Mouse (Mus musculus) midbrain, postnatal 0 days (tissue): Measurements from ENCODE around the gene Rbm20. TPM values are rescaled to one million over a fixed set of nuclear protein-coding genes. Genes with fewer than 3 reads are reported as not detected.

Source experiments
- ATAC-seq: fragments of 200-750 bp; cut with Nextera tagmentation; 2 replicates; pipeline ENCODE4 v1.8.0; 2017; ENCODE audit warnings: moderate number of reproducible peaks, mild to moderate bottlenecking, moderate TSS enrichment, moderate library complexity; ENCODE audit not compliant: low FRiP score
- DNase-seq: peaks from one replicate; pipeline ENCODE4 v3.0.0-alpha.2; 2015; ENCODE audit warnings: low spot score
- H3K27ac ChIP-seq: fragments of 300-500 bp; sonication (generic); 2 replicates; pipeline ENCODE4 v1.5.1; 2014; ENCODE audit warnings: low read depth, mild to moderate bottlenecking, low read length, mixed read lengths
- H3K27me3 ChIP-seq: fragments of 300-500 bp; sonication (generic); 2 replicates; pipeline ENCODE4 v1.6.1; 2014; ENCODE audit warnings: low read length, control low read depth, mixed read lengths; ENCODE audit not compliant: insufficient read depth
- H3K36me3 ChIP-seq: fragments of 300-500 bp; sonication (generic); 2 replicates; pipeline ENCODE4 v1.6.1; 2014; ENCODE audit warnings: low read length, control low read depth, mixed read lengths; ENCODE audit not compliant: insufficient read depth
- H3K4me1 ChIP-seq: fragments of 300-500 bp; sonication (generic); 2 replicates; pipeline ENCODE4 v1.6.1; 2014; ENCODE audit warnings: mild to moderate bottlenecking, control low read depth, antibody characterized with exemption, low read length, mixed read lengths; ENCODE audit not compliant: insufficient read depth
- H3K4me2 ChIP-seq: fragments of 300-500 bp; sonication (generic); 2 replicates; pipeline ENCODE4 v1.6.1; 2014; ENCODE audit warnings: low read depth, mild to moderate bottlenecking, low read length, mixed read lengths; ENCODE audit not compliant: poor library complexity, severe bottlenecking
- H3K4me3 ChIP-seq: fragments of 300-500 bp; sonication (generic); 2 replicates; pipeline ENCODE4 v1.5.1; 2014; ENCODE audit warnings: low read depth, mild to moderate bottlenecking, low read length, moderate library complexity
- H3K9ac ChIP-seq: fragments of 300-500 bp; sonication (generic); replicated peaks from 2 replicates; pipeline ENCODE4 v1.6.1; 2014; ENCODE audit warnings: mild to moderate bottlenecking, low read length, moderate library complexity, mixed read lengths; ENCODE audit not compliant: poor library complexity, severe bottlenecking
- H3K9me3 ChIP-seq: fragments of 300-500 bp; sonication (generic); 2 replicates; pipeline ENCODE4 v1.6.1; 2016; ENCODE audit warnings: low read length, control low read depth
- CTCF ChIP-seq: IDR thresholded peaks from 2 replicates; pipeline ENCODE4 v1.5.1; 2016; ENCODE audit warnings: antibody characterized with exemption, mild to moderate bottlenecking
- WGBS: fragments of 180-500 bp; shearing (Covaris S2); extraction: QIAGEN DNeasy Blood & Tissue Kit; methylation state at CpG from one replicate; pipeline ENCODE4 v1.1.7; 2014; 5-methylcytosine and 5-hydroxymethylcytosine counted together
- polyA plus RNA-seq: library from polyadenylated mRNA; unstranded; fragments of >200 nt; fragmentation: Nextera tagmentation; extraction: Ambion mirVana; gene quantifications from 2 replicates; pipeline ENCODE4 v1.2.1, GENCODE M21; 2015
- total RNA-seq: library from RNA; depleted of rRNA; stranded (reverse); fragments of >200 nt; gene quantifications from 2 replicates; pipeline ENCODE4 v1.2.3, GENCODE M21; 2014

Rbm20 gene
- total and polyA plus RNA-seq, 2 experiments from 2014 or later = 0.75 to 2.0 TPM

- no peak overlapping the region for H3K27ac ChIP-seq
- TF ChIP-seq CTCF = no peak
- DNase-seq = no peak
- no peak overlapping the region for H3K9ac ChIP-seq
- no peaks in the 10 kb centered on the region for H3K27me3 ChIP-seq
- no peak overlapping the region for H3K4me2 ChIP-seq
- no peaks in the 10 kb centered on the region for H3K9me3 ChIP-seq
- WGBS = 79% methylated on average over 12 of the region's 12 CpGs
- no peaks in the 10 kb centered on the region for H3K4me1 ChIP-seq
- H3K4me3 ChIP-seq = no peak overlapping the region
- no peak for ATAC-seq
- H3K36me3 ChIP-seq = no peaks in the 10 kb centered on the region
Measured at GRCm38 (mm10) chr19:53894538-53895121, 217.5 kb downstream of the Rbm20 start.

- WGBS = 68% methylated on average over 5 of the region's 5 CpGs
- TF ChIP-seq CTCF = no peak
- H3K4me2 ChIP-seq = no peak overlapping the region
- no peak for ATAC-seq
- no peak overlapping the region for H3K9ac ChIP-seq
- H3K27me3 ChIP-seq = no peaks in the 10 kb centered on the region
- DNase-seq = no peak
- H3K4me3 ChIP-seq = no peak overlapping the region
- peaks cover 5% of the 10 kb centered on the region; the same call in 1 of the 2 replicates for H3K4me1 ChIP-seq
- no peak overlapping the region for H3K27ac ChIP-seq
- no peaks in the 10 kb centered on the region for H3K9me3 ChIP-seq
- H3K36me3 ChIP-seq = no peaks in the 10 kb centered on the region
Measured at GRCm38 (mm10) chr19:53898046-53898445, 220.9 kb downstream of the Rbm20 start.

DNA sequence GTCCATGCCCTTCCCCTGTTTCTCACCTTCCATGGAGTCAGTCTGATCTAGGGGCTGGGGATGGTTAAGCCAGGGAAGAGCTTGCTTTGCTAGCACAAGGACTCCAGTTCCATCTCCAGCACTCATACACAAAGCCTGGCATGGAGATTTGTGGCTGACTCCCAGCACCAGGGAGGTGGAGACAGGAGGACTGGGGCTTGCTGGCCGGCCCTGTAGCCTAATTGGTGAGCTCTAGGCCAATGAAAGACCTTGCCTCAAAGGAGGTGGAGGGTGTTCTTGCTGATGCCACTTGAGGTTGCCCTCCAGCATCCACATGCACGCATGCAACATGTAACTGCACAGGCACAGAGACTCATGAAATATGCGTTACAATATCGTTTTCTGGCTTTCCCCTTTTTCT lies 221.4 kb downstream of the Rbm20 start:
- peaks cover 5% of the 10 kb centered on the region; the same call in 1 of the 2 replicates for H3K4me1 ChIP-seq
- no peak overlapping the region for H3K4me2 ChIP-seq
- WGBS = 77% methylated on average over 4 of the region's 4 CpGs
- H3K27me3 ChIP-seq = no peaks in the 10 kb centered on the region
- no peak for TF ChIP-seq CTCF
- no peak overlapping the region for H3K9ac ChIP-seq
- no peaks in the 10 kb centered on the region for H3K36me3 ChIP-seq
- no peak overlapping the region for H3K27ac ChIP-seq
- no peak overlapping the region for H3K4me3 ChIP-seq
- H3K9me3 ChIP-seq = no peaks in the 10 kb centered on the region
- DNase-seq (no peak), ATAC-seq (no peak)

- ATAC-seq (no peak), DNase-seq (no peak)
- Histone ChIP-seq H3K36me3 (no peaks in the 10 kb centered on the region), H3K9me3 (no peaks in the 10 kb centered on the region), H3K9ac (no peak overlapping the region), H3K27me3 (no peaks in the 10 kb centered on the region), H3K4me2 (no peak overlapping the region), H3K27ac (no peak overlapping the region), H3K4me1 (peaks cover 5% of the 10 kb centered on the region; the same call in 1 of the 2 replicates), H3K4me3 (no peak overlapping the region)
- 86% methylated on average over 25 of the region's 25 CpGs for WGBS
- no peak for TF ChIP-seq CTCF
Measured at GRCm38 (mm10) chr19:53898970-53899900, 222.1 kb downstream of the Rbm20 start.

DNA sequence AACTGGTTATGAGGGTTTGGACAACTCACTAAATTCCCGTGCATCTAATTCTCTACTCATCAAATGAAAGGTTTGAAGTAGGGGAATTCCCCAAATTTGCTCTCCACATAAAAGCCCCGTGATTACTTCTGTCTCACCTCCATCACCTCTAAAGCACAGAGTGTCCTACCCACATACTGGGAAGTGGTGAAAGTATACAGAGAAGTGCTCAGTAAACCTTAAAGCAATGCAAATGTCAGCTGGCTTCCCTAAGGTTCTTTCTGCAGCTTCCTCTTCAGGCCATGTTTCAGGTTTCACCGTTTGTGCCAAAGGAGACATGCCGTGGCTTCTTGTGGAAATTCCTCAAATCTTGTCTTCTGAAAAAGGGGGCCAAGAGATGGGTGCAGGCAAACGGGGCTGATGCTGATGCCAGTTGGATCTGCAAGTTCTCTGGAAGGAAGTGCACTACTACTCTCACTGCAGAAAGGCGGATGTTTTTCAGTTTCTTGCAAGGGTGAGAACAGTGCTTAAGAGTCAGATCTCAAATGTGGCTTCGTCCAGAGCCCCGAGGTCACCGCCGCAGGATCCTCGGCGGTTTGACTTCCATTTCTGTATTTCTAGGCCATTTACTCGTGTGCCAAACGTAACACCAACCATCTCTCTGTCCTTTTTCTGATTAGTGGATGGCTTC lies 223.0 kb downstream of the Rbm20 start:
- no peak for DNase-seq
- Histone ChIP-seq H3K9me3 (no peaks in the 10 kb centered on the region), H3K36me3 (no peaks in the 10 kb centered on the region), H3K9ac (no peak overlapping the region), H3K27me3 (no peaks in the 10 kb centered on the region), H3K4me3 (no peak overlapping the region), H3K4me1 (peaks cover 5% of the 10 kb centered on the region; the same call in 1 of the 2 replicates), H3K27ac (no peak overlapping the region), H3K4me2 (no peak overlapping the region)
- 85% methylated on average over 14 of the region's 14 CpGs for WGBS
- no peak for TF ChIP-seq CTCF
- no peak for ATAC-seq
